Mouse (Mus musculus): ENCODE data around the gene Gm13695.

- no peak for TF ChIP-seq EP300 (IDR thresholded peaks at IDR 0.05; ENCODE audit: low read depth)
- TF ChIP-seq CTCF (IDR thresholded peaks at IDR 0.05; ENCODE audit: low read depth), result no peak
Measured at GRCm38 (mm10) chr2:83929478-83930088, 37.5 kb upstream of the Gm13695 start.
